Mouse (Mus musculus) limb, embryonic 11.5 days (tissue): Measurements from ENCODE around the gene Rarb. TPM values are rescaled to one million over a fixed set of nuclear protein-coding genes. Genes with fewer than 3 reads are reported as not detected.

Source experiments
- ATAC-seq: fragments of 200-750 bp; cut with Nextera tagmentation; 2 replicates; pipeline ENCODE4 v1.8.0; 2017; ENCODE audit warnings: low read depth; ENCODE audit not compliant: insufficient number of reproducible peaks, low FRiP score, low TSS enrichment
- DNase-seq: peaks from one replicate; pipeline ENCODE4 v3.0.0-alpha.2; 2015; ENCODE audit warnings: low spot score
- H3K27ac ChIP-seq: fragments of 300-500 bp; sonication (generic); replicated peaks from 2 replicates; pipeline ENCODE4 v1.5.1; 2014; ENCODE audit warnings: low read depth, mild to moderate bottlenecking, low read length
- H3K27me3 ChIP-seq: fragments of 300-500 bp; sonication (generic); 2 replicates; pipeline ENCODE4 v1.6.1; 2014; ENCODE audit warnings: mild to moderate bottlenecking, low read length, mixed read lengths; ENCODE audit not compliant: control insufficient read depth, insufficient read depth
- H3K36me3 ChIP-seq: fragments of 300-500 bp; sonication (generic); 2 replicates; pipeline ENCODE4 v1.6.1; 2014; ENCODE audit warnings: mild to moderate bottlenecking, low read length, moderate library complexity, mixed read lengths; ENCODE audit not compliant: control insufficient read depth, insufficient read depth
- H3K4me1 ChIP-seq: fragments of 300-500 bp; sonication (generic); 2 replicates; pipeline ENCODE4 v1.6.1; 2014; ENCODE audit warnings: low read length, mixed read lengths; ENCODE audit not compliant: control insufficient read depth, insufficient read depth
- H3K4me2 ChIP-seq: fragments of 300-500 bp; sonication (generic); 2 replicates; pipeline ENCODE4 v1.6.1; 2014; ENCODE audit warnings: low read depth, mild to moderate bottlenecking, moderate library complexity; ENCODE audit not compliant: severe bottlenecking
- H3K4me3 ChIP-seq: fragments of 300-500 bp; sonication (generic); 2 replicates; pipeline ENCODE4 v1.5.1; 2014; ENCODE audit warnings: low read depth, low read length
- H3K9ac ChIP-seq: fragments of 300-500 bp; sonication (generic); 2 replicates; pipeline ENCODE4 v1.6.1; 2014; ENCODE audit warnings: mild to moderate bottlenecking, low read length
- H3K9me3 ChIP-seq: fragments of 300-500 bp; sonication (generic); 2 replicates; pipeline ENCODE4 v1.6.1; 2016; ENCODE audit warnings: low read length; ENCODE audit not compliant: control insufficient read depth
- WGBS: fragments of 180-500 bp; shearing (Covaris S2); extraction: QIAGEN DNeasy Blood & Tissue Kit; methylation state at CpG from one replicate; pipeline ENCODE4 v1.1.7; 2014; 5-methylcytosine and 5-hydroxymethylcytosine counted together
- polyA plus RNA-seq: library from polyadenylated mRNA; unstranded; fragments of >200 nt; fragmentation: Nextera tagmentation; extraction: Ambion mirVana; gene quantifications from 2 replicates; pipeline ENCODE4 v1.2.1, GENCODE M21; 2014

Rarb gene
- polyA plus RNA-seq, 1 experiment from 2014 or later = 13.3 TPM

- no peak for DNase-seq
- H3K4me1 ChIP-seq = no peaks in the 10 kb centered on the region
These were observed 179.6 kb downstream of the Rarb start for GRCm38 (mm10) chr14:16639153-16639943.

GRCm38 (mm10) chr14:16613975-16614374 is 205.0 kb downstream of the Rarb start:
- H3K4me1 ChIP-seq = no peaks in the 10 kb centered on the region
- no peak overlapping the region for H3K4me2 ChIP-seq
- no peak overlapping the region for H3K9ac ChIP-seq
- DNase-seq = no peak
- no peak overlapping the region for H3K27ac ChIP-seq
- ATAC-seq = no peak
- H3K27me3 ChIP-seq = no peaks in the 10 kb centered on the region
- H3K36me3 ChIP-seq = no peaks in the 10 kb centered on the region
- H3K9me3 ChIP-seq = no peaks in the 10 kb centered on the region
- no peak overlapping the region for H3K4me3 ChIP-seq

More at GRCm38 (mm10) chr14:16639153-16639943, 179.6 kb downstream of the Rarb start:
- no peak overlapping the region for H3K4me2 ChIP-seq
- H3K9me3 ChIP-seq = peaks cover 2% of the 10 kb centered on the region; the same call in 1 of the 2 replicates
- no peak for ATAC-seq
- no peaks in the 10 kb centered on the region for H3K27me3 ChIP-seq
- 93% methylated on average over 19 of the region's 19 CpGs for WGBS
- H3K4me3 ChIP-seq = no peak overlapping the region
- H3K36me3 ChIP-seq = no peaks in the 10 kb centered on the region
- H3K9ac ChIP-seq = no peak overlapping the region
- no peak overlapping the region for H3K27ac ChIP-seq

GRCm38 (mm10) chr14:16605480-16605879 is 213.5 kb downstream of the Rarb start:
- H3K9ac ChIP-seq = no peak overlapping the region
- H3K27ac ChIP-seq = no peak overlapping the region
- H3K4me3 ChIP-seq = no peak overlapping the region
- H3K4me1 ChIP-seq = 0 out of 2 replicates have a peak, but pooled peaks cover 4% of the 10 kb centered on the region
- H3K4me2 ChIP-seq = no peak overlapping the region
- no peaks in the 10 kb centered on the region for H3K9me3 ChIP-seq
- no peak for ATAC-seq
- DNase-seq = peak; percentile 35
- H3K36me3 ChIP-seq = no peaks in the 10 kb centered on the region
- no peaks in the 10 kb centered on the region for H3K27me3 ChIP-seq

GRCm38 (mm10) chr14:16604469-16605064 is 214.4 kb downstream of the Rarb start:
- Histone ChIP-seq H3K9ac (no peak overlapping the region), H3K4me1 (0 out of 2 replicates have a peak, but pooled peaks cover 4% of the 10 kb centered on the region), H3K27ac (no peak overlapping the region), H3K9me3 (no peaks in the 10 kb centered on the region), H3K36me3 (no peaks in the 10 kb centered on the region), H3K27me3 (no peaks in the 10 kb centered on the region), H3K4me2 (no peak overlapping the region), H3K4me3 (no peak overlapping the region)
- DNase-seq = no peak
- WGBS = 16% methylated on average over 8 of the region's 8 CpGs
- no peak for ATAC-seq

GRCm38 (mm10) chr14:16603040-16603590 is 215.8 kb downstream of the Rarb start:
- ATAC-seq (no peak), DNase-seq (peak; percentile 31)
- no peaks in the 10 kb centered on the region for H3K36me3 ChIP-seq
- no peak overlapping the region for H3K9ac ChIP-seq
- H3K9me3 ChIP-seq = no peaks in the 10 kb centered on the region
- H3K4me2 ChIP-seq = no peak overlapping the region
- no peak overlapping the region for H3K4me3 ChIP-seq
- H3K27ac ChIP-seq = no peak overlapping the region
- peaks cover 11% of the 10 kb centered on the region for H3K4me1 ChIP-seq
- H3K27me3 ChIP-seq = no peaks in the 10 kb centered on the region
- WGBS = 4% methylated on average over 5 of the region's 5 CpGs

- Histone ChIP-seq H3K27me3 (no peaks in the 10 kb centered on the region), H3K36me3 (no peaks in the 10 kb centered on the region), H3K4me2 (no peak overlapping the region), H3K9me3 (no peaks in the 10 kb centered on the region), H3K4me3 (no peak overlapping the region), H3K9ac (no peak overlapping the region), H3K4me1 (peaks cover 17% of the 10 kb centered on the region), H3K27ac (no peak overlapping the region)
- no peak for DNase-seq
- 66% methylated on average over 7 of the region's 7 CpGs for WGBS
- ATAC-seq = no peak
These were observed 219.7 kb downstream of the Rarb start for GRCm38 (mm10) chr14:16599224-16599623.

GRCm38 (mm10) chr14:16598074-16598501 is 220.9 kb downstream of the Rarb start:
- peaks cover 14% of the 10 kb centered on the region for H3K4me1 ChIP-seq
- no peaks in the 10 kb centered on the region for H3K36me3 ChIP-seq
- 18% methylated on average over 4 of the region's 4 CpGs for WGBS
- H3K27me3 ChIP-seq = no peaks in the 10 kb centered on the region
- H3K27ac ChIP-seq = peak overlapping the region; percentile 26; the same call in 1 of the 2 replicates
- 0 out of 2 replicates have a peak overlapping the region, but pooled peaks have one; percentile 5 for H3K9ac ChIP-seq
- no peak overlapping the region for H3K4me2 ChIP-seq
- peak; percentile 40 for DNase-seq
- ATAC-seq = no peak
- no peak overlapping the region for H3K4me3 ChIP-seq
- H3K9me3 ChIP-seq = no peaks in the 10 kb centered on the region

GRCm38 (mm10) chr14:16589139-16589538 is 229.8 kb downstream of the Rarb start:
- ATAC-seq = no peak
- Histone ChIP-seq H3K4me2 (no peak overlapping the region), H3K9me3 (no peaks in the 10 kb centered on the region), H3K27ac (no peak overlapping the region), H3K4me1 (no peaks in the 10 kb centered on the region), H3K27me3 (no peaks in the 10 kb centered on the region), H3K9ac (no peak overlapping the region), H3K36me3 (no peaks in the 10 kb centered on the region), H3K4me3 (no peak overlapping the region)
- no peak for DNase-seq
- 84% methylated on average over 4 of the region's 4 CpGs for WGBS
